Mouse (Mus musculus) E14TG2a.4 (cell line): ENCODE data around the gene Hadha.

Experiments used
- CTCF ChIP-seq: conservative IDR thresholded peaks from 2 replicates; pipeline ENCODE4 v1.5.1; 2014; ENCODE audit warnings: low read length
- NANOG ChIP-seq: IDR thresholded peaks from 2 replicates; pipeline ENCODE4 v1.6.1; 2014; ENCODE audit warnings: borderline replicate concordance, low read length, mixed read lengths

GRCm38 (mm10) chr5:30155821-30156629, 1.1 kb upstream of the Hadha start:
- TF ChIP-seq CTCF: no peak
- no peak for TF ChIP-seq NANOG
